Mouse (Mus musculus) right cerebral cortex, postnatal 25 days (tissue): ENCODE data around the gene Tns3.

Experiments
- DNase-seq: peaks from one replicate; pipeline ENCODE4 v3.0.0; 2022

Tns3 gene

DNA sequence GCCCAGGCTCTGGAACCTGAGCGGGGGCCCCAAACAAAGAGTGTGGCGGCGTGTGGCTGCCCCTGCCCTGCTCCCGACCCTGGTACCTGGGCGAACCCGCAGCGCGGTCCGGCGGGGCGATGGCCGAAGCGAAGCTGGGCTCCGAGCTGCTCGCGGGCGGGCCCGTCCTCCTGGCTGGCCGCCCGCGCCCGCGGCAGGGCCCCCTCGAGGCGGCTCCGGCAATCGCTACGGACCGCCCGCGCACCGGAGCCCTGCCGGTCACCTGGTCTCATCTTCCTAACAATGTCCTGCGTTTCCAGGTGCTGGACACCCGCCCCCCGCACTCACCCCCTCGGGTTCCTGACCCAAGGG is at the start of gene Tns3:
Tns3 (minus strand) TSS at position 143 of the 351 bp plus-strand sequence.
- peak; percentile 37 for DNase-seq

DNA sequence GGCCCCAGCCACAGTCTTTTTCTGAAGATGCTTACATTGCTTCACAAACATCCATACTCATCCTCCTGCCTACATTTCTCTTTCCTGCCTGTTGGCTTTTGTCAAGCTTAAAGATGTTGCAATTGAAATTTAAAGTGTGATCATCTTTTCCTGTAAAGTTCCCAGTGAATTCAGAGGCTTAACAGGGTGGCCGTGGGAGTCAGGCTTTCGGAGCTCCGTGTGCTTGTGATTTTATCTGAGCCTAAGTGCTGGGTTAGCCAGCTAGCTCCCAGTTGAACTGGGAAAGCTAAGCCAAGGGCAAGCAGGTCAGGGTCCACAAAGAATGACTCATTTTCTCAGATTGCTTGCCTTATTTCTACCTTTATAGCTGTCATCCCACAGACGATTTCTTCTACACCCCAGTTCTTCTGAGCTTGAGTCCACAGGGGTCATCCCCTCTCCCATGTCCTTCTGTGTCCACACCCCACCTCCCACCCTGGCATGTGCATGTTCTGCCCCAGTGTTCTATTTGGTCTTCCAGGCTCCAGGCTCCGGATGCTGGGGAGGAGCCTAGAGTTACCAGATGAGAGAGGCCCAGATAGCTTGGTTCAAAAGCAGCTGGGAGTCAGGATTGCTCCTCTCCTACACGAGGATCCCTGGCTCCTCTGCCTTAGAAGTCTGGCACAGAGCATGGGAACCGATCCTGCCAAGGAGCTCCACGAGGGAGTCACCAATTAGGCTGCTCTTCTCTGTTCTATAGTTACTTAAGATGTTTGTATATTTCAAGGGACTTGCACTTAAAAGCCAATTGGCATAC is 42.1 kb upstream of the Tns3 start:
- DNase-seq, result no peak

DNA sequence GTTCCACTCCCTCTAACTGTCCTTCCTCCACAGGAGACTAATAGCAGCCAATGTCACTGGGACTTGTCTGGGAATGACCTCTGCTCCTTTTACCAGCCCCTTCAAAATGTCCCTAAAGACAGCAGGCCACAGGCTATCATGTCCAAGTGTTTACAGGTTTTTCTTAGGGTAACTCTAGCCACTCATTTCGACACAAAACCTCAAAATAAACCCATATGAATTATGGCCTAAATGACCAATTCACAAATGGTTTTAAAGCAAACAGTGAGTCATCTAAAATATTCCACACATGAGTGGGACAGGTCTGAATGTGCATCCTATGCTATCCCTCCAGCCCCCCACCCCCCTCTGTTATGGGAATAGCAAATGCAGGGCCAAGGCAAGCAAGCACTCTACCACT is 40.8 kb upstream of the Tns3 start:
- no peak for DNase-seq

DNA sequence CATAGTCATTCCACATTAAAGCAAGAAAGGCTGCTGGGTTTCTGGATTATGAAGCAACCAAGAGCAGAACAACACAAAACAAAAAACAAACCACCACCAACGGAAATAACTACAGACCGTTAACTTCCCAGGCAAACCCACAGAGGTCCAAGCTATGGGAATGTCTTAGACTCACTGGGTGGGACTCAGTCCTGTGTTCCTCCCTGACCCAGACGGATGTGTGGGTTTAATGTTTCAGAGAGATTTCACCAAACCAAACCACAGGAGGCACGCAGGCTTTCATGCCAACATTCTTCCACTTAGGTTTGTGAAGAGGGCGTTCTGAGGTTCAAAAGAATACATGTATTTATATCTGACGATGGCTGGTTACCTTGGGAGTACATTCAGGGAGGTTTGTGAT is 39.5 kb upstream of the Tns3 start:
- no peak for DNase-seq

DNA sequence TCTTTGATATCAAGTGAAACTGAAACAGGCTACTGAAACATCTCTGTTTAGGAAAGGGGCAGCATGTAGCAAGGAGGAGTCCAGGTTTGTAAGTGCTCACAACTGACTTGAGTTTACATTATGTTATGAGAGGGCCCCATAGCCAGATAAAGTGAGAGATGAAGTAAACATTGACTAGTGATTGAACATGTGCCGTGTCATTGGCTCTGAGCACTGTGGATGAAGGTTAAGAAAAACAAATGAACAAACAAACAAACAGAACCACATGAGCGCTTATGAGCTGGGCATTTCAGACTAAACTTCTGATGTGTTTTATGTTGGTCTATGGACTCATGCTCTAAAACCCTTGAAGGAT is 38.2 kb upstream of the Tns3 start:
- DNase-seq, result no peak

DNA sequence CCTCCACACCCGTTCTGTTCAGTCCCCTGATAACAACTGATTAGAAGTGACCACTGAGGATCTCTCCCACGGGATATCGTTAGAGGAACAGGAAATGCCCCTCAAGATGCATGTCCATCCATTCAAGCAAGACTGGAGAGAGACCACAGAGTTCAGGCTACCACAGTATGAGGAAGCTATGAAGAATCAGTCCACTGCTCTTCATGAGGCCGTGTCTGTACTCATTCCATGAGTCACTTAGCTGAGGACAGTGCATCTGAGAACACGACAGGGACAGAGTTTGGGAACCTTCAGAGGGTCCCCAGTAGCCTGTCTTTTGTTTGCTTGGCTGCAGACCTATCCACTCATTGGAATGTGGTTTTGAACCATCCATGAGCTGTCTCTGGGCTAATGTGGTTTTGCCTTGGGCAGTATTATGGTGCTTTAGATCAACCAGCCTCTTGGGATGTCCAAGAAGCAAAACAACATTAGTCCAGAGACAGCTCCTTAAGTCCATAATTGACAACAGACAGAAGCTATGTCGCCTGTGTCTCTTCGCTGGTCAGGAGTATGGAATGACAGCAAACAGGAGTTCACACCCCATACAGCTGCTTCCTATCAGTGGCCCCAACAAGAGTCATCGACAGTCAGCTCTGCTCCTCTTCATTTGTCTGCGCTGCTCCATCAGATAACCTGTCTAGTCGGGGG is 37.7 kb upstream of the Tns3 start:
- no peak for DNase-seq

DNA sequence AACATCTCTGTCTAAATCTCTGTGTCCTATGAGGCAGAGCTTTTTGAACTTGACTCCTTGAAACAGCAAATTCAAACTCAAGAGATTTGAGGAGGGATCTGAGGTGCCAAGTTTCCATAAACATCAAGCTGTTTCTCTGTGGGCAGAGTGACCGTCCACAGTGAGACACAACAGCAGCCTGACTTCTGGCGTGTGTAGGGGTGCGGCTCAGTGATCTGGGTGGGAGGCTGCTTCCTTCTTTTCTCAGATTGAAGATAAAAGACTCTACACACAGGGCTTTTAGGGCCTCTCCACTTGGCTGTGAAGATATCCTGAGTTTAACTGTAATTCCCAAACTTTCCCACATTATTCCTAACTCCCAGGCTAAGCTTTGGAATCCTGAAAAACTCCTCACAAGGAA is 37.1 kb upstream of the Tns3 start:
- no peak for DNase-seq

DNA sequence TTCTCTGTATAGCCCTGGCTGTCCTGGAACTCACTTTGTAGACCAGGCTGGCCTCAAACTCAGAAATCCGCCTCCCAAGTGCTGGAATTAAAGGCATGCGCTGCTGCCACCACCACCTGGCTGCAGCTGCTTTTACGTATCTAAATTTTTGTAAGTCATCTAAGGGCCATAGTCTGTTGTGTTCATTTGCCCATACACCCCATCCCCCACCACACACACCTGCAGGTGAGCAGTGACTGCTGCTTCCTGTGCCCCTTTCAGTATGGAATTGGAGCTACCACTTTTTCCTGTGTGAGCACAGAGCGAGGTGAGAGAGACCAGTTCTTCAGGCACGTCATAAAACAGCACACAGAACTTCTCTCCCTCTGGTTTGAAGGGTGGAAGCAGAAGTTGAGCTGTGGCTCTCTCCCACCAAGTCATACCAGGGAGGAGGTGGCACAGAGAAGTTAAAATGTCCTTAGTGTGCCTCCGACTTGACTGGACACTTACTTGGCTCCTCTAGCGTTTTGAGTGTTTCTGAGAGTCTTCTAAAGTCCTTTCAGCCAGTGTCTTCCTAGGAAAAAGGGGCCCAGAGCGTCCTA is 36.4 kb upstream of the Tns3 start:
- no peak for DNase-seq

DNA sequence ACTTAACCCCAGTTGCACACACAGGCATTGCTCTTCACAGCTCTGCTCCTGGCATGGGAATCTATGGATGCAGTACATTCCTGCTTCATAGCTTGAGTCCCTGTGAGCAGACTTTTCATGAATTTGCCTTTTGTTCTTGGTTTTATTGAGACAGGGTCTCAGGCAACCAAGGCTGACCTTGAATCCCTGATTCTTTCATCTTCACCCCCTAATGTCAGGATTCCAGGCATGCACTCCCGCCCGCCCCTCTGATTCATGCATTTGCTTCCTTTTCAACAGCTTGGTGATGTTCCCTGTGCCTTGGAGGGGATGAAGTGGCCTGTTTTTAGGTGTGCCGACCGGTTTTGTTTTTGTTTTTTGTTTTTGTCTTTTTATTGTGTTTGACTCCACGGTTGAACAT is 35.4 kb upstream of the Tns3 start:
- no peak for DNase-seq

DNA sequence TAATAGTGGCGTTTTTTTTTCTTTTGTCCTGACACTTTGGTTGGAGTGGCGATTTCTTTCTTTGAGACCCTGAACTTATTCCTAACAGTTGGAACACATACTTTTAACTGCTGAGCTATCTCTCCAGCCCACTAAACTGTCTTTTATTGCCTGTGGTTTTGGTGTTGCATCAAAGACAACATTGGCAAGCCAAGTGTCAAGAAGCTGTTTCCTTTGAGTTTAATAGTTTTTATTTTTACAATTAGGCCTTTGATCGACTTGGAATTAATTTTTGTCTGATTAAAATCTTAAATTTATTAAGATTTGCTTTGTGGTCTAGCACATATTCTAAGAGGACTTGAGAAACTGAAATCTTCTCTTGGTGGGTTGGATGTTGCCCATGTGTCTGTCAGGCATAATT is 33.3 kb upstream of the Tns3 start:
- DNase-seq, result no peak

DNA sequence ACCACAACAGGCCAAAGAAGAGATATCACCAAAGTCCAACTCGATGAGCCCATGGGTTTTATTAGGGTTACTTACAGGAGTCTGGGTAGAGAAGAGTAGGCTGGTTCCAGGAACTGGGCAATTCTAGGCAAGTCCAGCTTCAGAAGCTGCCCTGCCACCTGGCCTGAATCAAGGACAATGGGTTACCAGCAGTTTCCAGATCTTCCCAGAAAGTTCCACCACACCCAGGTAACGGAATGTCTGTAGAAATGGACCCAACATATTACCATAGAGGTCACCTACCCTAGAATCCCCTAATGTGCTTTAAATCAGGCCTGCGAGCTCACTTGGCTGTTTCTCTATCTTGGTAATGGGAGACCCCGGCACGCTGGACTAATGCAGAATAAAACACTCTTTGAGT is 29.8 kb upstream of the Tns3 start:
- DNase-seq, result no peak

DNA sequence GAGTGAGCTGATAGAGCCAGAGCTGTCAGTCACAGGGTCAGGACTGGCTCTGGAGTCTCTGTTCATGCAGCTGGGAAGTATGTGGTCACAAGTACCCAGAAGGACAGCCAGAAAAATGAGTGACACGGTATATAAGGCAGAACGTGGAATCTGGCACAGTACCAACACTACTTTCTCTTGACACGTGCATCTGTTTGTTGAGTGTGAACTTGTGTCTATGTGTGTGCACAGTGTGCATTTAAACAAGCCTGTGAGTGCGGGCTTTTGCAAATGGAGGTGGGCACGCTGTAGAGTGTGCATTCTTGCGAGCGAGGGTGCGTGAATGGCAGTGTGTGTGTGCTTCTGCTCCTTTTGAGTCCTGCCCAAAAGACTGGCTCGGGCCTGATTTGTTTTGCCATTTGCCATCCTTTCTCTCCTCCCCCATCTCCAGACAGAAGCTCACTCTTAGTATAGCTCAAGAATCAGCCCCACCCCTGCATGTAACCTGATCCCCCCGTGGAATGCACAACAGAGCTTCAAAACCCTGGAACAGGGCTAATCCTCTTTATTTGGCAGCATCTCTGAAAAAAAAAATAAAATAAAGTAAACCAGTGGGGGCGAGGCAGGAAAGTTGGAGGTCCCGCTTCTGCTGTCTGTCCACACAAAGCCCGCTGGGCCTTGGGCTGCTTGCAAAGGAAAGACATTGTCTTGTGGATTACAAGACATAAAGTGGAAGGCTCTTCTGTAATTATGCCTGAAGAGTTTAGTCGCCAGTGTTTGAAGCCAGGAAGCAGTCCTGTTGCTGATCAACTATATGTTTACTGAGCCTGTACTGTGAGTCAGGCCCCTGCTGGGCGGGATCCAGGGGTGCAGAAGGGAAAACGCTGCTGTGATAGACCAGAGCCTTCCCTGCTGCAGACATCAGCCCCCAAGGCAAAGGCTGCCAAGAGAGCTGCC is 28.5 kb upstream of the Tns3 start:
- DNase-seq, result no peak

DNA sequence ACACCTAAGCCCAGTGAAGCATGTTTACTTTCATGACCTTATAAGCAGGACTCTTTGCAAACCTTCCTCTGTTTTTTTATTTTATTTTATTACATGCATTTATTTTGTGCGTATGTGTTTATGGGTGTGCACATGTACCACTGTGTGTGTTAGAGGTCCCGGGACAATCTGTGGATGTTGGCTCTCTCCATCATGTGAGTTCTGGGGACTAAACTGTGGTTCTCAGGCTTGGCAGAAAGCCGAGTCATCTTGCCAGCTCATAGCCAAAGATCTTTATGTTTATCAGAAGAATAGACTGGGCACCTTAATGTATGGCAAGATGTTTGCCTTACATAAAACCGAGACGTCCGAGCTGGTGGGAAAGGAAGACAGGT is 27.8 kb upstream of the Tns3 start:
- DNase-seq, result no peak

DNA sequence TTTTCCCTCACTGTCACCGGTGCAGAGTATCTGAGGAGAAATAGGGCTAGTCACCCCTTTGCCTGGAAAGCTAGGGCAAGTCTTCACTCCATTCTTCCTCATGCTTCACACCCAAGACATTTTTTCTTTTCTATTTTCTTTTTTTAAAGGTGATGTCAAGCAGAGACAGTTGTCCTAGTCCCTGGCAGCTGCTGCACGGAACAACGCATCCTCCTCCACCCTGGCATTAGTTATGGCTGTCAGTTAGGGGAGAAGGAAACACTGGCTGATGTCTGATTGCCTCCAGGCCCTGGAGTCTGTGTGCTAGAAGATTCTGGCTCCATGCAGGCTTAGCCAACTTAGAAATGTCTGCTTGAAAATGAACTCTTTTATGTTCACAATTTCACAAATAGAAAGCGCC is 27.3 kb upstream of the Tns3 start:
- no peak for DNase-seq

DNA sequence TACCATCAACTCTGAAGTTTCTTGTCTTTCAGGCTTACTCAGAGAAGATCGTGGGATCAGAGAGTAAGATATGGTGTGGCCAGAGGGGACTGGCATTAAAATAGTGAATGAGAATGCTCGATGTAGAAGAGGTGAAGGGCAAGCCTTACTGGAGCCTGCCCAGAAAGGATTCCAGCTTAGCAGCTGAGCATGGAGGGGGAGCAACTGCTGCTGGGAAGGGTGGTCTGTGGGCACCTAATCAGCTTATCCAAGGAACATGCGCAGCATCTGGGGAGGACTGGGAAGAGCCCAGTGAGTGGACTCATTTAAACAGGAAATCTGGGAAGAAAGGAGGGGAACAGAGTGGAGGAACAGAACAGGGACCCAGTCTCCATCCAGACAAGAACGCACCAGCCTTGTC is 26.3 kb upstream of the Tns3 start:
- DNase-seq, result no peak

DNA sequence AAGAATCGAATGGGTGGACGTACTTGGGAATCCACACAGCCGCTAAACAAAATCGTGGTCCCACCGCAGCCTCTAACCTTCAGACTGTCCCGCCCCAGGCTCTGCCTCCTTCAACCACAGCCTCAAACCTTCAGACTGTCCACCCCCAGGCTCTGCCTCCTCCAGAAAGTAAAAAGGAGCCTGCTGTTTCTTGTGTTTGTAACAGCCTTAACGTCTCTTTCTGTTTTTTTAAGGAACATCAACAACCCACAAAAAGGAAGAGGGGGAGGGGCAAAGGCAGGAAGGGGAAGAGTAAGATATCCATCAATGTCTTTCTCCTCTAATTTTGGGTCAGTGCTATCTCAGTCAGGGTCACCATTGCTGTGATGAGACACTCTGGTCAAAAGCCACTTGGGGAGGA is 25.2 kb upstream of the Tns3 start:
- DNase-seq, result no peak

DNA sequence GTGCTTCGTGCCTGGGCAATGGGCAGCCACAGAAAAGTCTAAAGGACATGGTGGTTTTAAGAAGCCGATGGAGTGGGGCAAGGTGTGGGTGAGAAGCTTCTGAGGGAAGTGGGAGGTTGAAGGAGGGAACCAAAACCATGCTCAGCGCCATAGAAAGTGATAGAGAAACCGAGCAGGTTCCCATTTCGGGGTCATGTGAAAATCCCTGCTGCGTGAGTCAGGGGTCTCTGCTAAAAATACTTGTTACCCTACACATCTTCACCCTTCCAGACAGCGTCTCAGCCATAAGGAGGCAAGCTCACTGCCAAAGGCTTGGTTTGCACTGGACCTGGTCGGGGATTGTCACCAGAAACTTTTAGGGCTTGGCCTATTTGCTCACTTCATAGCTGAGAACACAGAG is 24.6 kb upstream of the Tns3 start:
- DNase-seq, result no peak

DNA sequence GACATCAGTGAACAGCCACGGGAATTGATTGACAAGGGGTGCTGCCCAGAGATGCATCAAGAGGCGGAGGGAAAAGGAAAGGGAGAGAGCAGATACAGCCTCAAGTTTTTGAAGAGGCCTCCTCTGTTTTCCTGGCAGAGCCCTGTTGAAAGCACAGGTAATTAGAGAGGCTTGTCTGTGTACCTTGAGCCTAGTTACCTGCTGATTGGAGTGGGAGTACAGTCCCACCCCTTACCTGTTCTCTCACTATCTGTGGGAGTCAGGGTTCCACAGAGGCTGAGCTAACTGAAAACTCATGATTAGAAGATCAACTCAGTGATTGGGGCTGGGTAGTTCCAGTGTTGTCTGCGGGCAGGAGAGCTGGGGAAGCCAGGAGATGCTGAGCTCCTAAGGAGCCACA is 22.2 kb upstream of the Tns3 start:
- no peak for DNase-seq

DNA sequence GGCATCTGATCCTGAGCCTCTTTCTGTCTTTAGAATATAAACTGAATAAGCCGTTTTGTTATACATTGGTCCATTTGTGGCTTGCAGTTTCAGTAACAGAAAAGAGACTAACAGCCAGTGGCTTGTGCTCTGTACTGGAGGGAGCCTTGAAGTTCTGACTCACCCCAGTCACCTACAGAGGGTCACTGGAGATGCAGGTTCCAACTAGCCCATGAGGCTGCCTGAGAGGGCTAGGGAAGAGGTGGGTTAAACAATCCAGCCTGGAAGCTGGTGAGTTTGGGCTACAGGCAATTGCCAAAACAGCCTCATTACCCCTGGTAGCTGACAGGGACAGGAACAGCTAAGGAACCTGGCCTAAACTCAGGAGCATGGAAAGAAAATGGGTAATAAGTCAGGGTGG is 21.7 kb upstream of the Tns3 start:
- DNase-seq, result no peak

DNA sequence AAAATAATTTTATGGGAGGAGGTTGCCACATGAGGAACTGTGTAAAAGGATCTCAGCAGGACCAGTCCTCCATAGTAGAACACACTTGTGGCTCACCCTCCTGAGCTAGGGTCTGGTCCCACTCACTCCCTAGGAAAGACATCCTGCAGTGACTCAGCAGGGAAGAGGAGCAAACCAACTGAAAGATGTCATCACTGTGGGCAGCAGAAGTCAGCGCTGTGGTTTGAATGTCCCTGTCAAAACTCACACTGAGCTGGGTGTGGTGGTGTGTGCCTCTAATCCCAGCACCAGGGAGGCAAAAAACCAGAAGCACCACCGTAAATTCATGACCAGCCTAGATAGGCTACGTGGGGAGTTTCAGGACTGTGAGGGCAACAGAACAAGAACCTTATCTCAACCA is 20.9 kb upstream of the Tns3 start:
- no peak for DNase-seq

DNA sequence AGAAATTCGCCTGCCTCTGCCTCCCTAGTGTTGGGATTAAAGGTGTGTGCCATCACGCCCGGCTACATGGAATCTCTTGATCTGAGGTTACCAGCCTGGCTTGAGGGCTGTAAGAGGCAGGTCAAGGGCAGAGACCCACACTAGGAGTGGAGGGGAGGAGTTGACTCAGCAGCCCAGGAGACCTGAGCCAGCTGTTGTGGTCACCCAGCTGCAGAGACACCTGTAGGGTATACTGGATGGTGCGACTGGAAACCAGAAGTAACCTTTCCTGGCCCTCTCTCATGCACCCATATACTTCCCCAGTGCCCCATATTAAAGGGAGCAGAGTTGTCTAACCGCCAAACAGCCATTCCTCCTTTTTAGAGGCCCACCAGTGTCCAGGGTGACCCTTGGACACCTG is 19.9 kb upstream of the Tns3 start:
- no peak for DNase-seq

DNA sequence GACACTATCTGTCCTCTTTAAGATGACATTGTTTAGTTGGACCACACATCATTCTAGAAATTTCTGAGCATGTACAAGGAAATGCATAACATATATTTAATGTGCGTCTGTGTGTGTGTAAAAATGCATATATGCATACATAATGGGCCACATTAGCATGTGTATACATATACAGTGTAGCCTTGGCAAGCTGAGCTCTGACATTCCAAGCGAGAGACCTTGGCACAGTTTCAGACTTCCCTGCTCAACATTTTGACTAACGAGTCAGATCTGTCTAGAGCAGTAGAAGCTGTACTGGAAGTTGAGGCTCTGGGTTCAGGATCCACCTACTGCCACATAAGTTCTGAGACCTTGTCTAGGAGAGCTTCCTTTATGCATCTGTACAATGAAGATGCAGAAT is 17.0 kb upstream of the Tns3 start:
- DNase-seq, result no peak

DNA sequence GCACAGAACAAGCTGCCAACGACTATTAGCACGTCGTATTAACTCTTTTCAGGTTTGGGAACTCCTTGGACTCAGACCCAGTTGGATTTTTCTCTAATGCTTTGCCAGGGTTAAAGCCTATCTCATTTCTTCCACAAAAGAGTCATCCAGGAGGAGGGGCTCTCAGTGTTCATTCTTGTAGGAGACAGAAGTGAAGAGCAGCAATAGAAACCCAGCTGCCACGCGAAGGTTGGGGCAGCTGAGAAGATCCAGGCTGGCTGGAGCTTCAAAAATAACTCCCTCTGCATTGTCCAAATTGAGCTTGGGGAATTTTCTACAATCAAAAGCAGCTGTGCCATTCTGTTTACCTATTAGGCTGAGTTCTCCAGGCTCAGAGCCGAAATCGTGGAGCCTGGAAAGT is 16.3 kb upstream of the Tns3 start:
- no peak for DNase-seq

DNA sequence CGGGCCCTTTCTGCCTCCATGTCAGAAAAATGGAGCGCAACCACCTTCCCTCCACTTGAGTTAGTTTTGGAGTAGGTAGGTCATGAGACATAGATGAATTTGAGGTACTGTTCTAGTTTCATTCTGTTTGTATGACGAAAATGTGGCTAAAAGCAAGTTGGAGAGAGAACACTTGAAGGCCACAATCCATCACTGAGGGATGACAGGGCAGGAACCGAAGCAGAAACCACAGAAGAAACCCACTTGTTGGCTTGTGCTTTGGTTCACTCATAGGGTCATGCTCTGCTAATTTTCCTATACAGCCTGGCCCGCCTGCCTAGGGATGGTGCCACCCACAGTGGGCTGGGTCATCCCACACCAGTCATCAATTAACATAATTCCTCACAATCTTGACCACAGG is 14.9 kb upstream of the Tns3 start:
- DNase-seq, result no peak
